Mouse (Mus musculus): ENCODE data around the gene 1700066M21Rik. TPM values are rescaled to one million over a fixed set of nuclear protein-coding genes. Genes with fewer than 3 reads are reported as not detected.

1700066M21Rik gene
- polyA plus RNA-seq, 1 experiment from 2014 or later: 7.9 TPM

GRCm38 (mm10) chr1:57347487-57347886 lies 29.9 kb upstream of the 1700066M21Rik start:
- no peak overlapping the region for H3K4me2 ChIP-seq (ENCODE audit: low read depth, low read length)
- H3K36me3 ChIP-seq (ENCODE audit: control insufficient read depth, insufficient read depth): no peaks in the 10 kb centered on the region
- ATAC-seq (replicated peaks; ENCODE audit: extremely low read depth, insufficient read depth, low FRiP score): no peak
- H3K27ac ChIP-seq (ENCODE audit: low read length): no peak overlapping the region
- H3K27me3 ChIP-seq (ENCODE audit: control insufficient read depth, insufficient read depth, low read length): no peaks in the 10 kb centered on the region
- H3K4me3 ChIP-seq (ENCODE audit: low read length): no peak overlapping the region
- H3K9me3 ChIP-seq (replicated peaks; ENCODE audit: control insufficient read depth, low read length): no peaks in the 10 kb centered on the region
- H3K9ac ChIP-seq (ENCODE audit: low read length): no peak overlapping the region
- H3K4me1 ChIP-seq (ENCODE audit: control insufficient read depth, insufficient read depth, low read length): no peaks in the 10 kb centered on the region

DNA sequence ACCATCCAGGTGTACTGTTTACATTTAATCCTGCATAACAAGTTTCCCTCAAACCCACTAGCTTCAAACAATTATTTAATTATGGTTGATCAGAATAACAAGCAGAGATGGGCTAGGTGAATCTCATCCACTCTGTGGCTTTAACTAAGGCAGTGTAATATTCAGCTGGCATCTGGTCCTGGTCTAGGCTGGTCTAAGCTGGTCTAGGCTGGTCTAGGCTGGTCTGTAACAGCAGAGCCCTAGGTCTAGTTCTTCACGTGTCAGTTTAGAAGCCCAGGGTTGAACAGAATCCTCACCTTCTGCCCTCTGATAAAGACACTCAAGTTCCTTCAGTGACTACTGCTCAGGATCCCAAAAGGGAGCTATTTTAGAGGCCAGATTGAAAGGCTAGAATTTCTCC lies 25.5 kb upstream of the 1700066M21Rik start:
- Histone ChIP-seq H3K36me3 (ENCODE audit: control insufficient read depth, insufficient read depth) (no peaks in the 10 kb centered on the region), H3K27ac (ENCODE audit: low read length) (no peak overlapping the region), H3K9me3 (replicated peaks; ENCODE audit: control insufficient read depth, low read length) (no peaks in the 10 kb centered on the region), H3K27me3 (ENCODE audit: control insufficient read depth, insufficient read depth, low read length) (no peaks in the 10 kb centered on the region), H3K4me2 (ENCODE audit: low read depth, low read length) (no peak overlapping the region), H3K4me3 (ENCODE audit: low read length) (no peak overlapping the region), H3K4me1 (ENCODE audit: control insufficient read depth, insufficient read depth, low read length) (no peaks in the 10 kb centered on the region), H3K9ac (ENCODE audit: low read length) (no peak overlapping the region)
- no peak for ATAC-seq (replicated peaks; ENCODE audit: extremely low read depth, insufficient read depth, low FRiP score)
- WGBS: 45% methylated on average over 1 of the region's 1 CpGs

- WGBS: 74% methylated on average over 5 of the region's 5 CpGs
- Histone ChIP-seq H3K4me1 (ENCODE audit: control insufficient read depth, insufficient read depth, low read length) (no peaks in the 10 kb centered on the region), H3K9me3 (replicated peaks; ENCODE audit: control insufficient read depth, low read length) (no peaks in the 10 kb centered on the region), H3K36me3 (ENCODE audit: control insufficient read depth, insufficient read depth) (no peaks in the 10 kb centered on the region), H3K4me3 (ENCODE audit: low read length) (no peak overlapping the region), H3K9ac (ENCODE audit: low read length) (no peak overlapping the region), H3K27me3 (ENCODE audit: control insufficient read depth, insufficient read depth, low read length) (no peaks in the 10 kb centered on the region), H3K27ac (ENCODE audit: low read length) (no peak overlapping the region), H3K4me2 (ENCODE audit: low read depth, low read length) (no peak overlapping the region)
- no peak for ATAC-seq (replicated peaks; ENCODE audit: extremely low read depth, insufficient read depth, low FRiP score)
These were observed 18.9 kb upstream of the 1700066M21Rik start for GRCm38 (mm10) chr1:57358546-57358945.

DNA sequence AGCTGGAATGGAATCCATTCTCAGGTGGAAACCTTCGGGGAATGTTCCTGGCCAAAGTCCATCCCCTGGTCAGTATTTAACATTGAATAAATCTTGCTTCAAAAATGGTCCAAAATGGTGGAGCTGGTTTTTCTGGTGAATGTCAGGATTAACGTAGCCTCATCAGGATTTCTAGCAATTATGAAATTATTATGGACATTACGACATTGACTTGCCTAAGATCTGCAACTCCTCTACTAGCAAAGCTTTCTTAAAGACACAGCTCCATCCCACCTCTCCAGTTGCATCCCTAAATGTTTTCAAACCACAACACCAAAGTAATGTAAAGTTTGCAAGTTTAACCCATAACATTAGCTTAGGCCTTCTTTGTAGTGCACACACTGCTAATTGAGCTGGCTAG lies 10.0 kb upstream of the 1700066M21Rik start:
- no peaks in the 10 kb centered on the region for H3K36me3 ChIP-seq (ENCODE audit: control insufficient read depth, insufficient read depth)
- H3K9ac ChIP-seq (ENCODE audit: low read length): no peak overlapping the region
- H3K4me2 ChIP-seq (ENCODE audit: low read depth, low read length): no peak overlapping the region
- no peak overlapping the region for H3K4me3 ChIP-seq (ENCODE audit: low read length)
- H3K4me1 ChIP-seq (ENCODE audit: control insufficient read depth, insufficient read depth, low read length): no peaks in the 10 kb centered on the region
- no peak for ATAC-seq (replicated peaks; ENCODE audit: extremely low read depth, insufficient read depth, low FRiP score)
- no peaks in the 10 kb centered on the region for H3K27me3 ChIP-seq (ENCODE audit: control insufficient read depth, insufficient read depth, low read length)
- no peak overlapping the region for H3K27ac ChIP-seq (ENCODE audit: low read length)
- no peaks in the 10 kb centered on the region for H3K9me3 ChIP-seq (replicated peaks; ENCODE audit: control insufficient read depth, low read length)
- 92% methylated on average over 3 of the region's 3 CpGs for WGBS

DNA sequence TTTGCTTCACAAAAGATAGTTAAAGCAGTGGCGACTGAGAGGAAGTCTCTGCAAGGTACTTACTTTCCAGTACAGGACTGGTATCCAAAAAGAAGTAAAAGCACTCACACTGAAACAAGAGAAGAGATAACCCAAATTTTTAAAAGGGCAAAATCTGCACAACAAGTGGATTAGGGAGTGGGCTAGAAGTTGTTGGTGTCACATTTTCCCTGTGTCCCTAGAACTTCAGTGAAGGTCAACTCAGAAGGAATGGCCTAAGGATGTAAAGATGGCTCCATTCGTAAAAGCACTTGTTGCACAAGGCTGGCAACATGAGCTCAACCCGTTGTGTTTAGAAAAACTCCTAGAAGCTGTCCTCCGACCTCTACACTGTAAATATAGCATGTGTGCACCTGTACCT lies 8.3 kb upstream of the 1700066M21Rik start:
- H3K4me1 ChIP-seq (ENCODE audit: control insufficient read depth, insufficient read depth, low read length): no peaks in the 10 kb centered on the region
- no peak overlapping the region for H3K27ac ChIP-seq (ENCODE audit: low read length)
- no peaks in the 10 kb centered on the region for H3K27me3 ChIP-seq (ENCODE audit: control insufficient read depth, insufficient read depth, low read length)
- ATAC-seq (replicated peaks; ENCODE audit: extremely low read depth, insufficient read depth, low FRiP score): no peak
- H3K9ac ChIP-seq (ENCODE audit: low read length): no peak overlapping the region
- H3K4me3 ChIP-seq (ENCODE audit: low read length): no peak overlapping the region
- 77% methylated on average over 4 of the region's 4 CpGs for whole genome bisulfite sequencing
- no peak overlapping the region for H3K4me2 ChIP-seq (ENCODE audit: low read depth, low read length)
- no peaks in the 10 kb centered on the region for H3K9me3 ChIP-seq (replicated peaks; ENCODE audit: control insufficient read depth, low read length)
- H3K36me3 ChIP-seq (ENCODE audit: control insufficient read depth, insufficient read depth): no peaks in the 10 kb centered on the region

DNA sequence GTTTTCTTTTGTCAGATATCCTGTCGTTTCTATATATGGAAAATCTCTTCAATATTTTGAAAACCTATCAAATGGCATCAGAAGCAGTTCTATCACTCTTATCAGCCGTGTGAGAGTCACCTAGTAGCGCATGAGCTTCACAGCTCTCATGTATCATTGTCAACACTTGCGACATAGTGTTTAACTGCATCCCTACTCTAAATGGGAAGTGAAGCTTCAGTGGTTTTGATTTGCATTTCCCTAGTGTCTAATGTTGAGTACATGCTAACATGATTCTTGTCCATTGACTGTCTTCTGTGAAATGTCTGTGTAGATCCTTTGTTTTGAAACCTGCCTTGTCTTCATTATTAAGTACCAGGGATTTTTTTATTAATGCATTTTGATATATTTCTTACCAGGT lies 7.0 kb upstream of the 1700066M21Rik start:
- no peak for ATAC-seq (replicated peaks; ENCODE audit: extremely low read depth, insufficient read depth, low FRiP score)
- Histone ChIP-seq H3K36me3 (ENCODE audit: control insufficient read depth, insufficient read depth) (no peaks in the 10 kb centered on the region), H3K4me3 (ENCODE audit: low read length) (no peak overlapping the region), H3K4me1 (ENCODE audit: control insufficient read depth, insufficient read depth, low read length) (no peaks in the 10 kb centered on the region), H3K9ac (ENCODE audit: low read length) (no peak overlapping the region), H3K27ac (ENCODE audit: low read length) (no peak overlapping the region), H3K9me3 (replicated peaks; ENCODE audit: control insufficient read depth, low read length) (no peaks in the 10 kb centered on the region), H3K4me2 (ENCODE audit: low read depth, low read length) (no peak overlapping the region), H3K27me3 (ENCODE audit: control insufficient read depth, insufficient read depth, low read length) (no peaks in the 10 kb centered on the region)
- WGBS: 62% methylated on average over 4 of the region's 4 CpGs

DNA sequence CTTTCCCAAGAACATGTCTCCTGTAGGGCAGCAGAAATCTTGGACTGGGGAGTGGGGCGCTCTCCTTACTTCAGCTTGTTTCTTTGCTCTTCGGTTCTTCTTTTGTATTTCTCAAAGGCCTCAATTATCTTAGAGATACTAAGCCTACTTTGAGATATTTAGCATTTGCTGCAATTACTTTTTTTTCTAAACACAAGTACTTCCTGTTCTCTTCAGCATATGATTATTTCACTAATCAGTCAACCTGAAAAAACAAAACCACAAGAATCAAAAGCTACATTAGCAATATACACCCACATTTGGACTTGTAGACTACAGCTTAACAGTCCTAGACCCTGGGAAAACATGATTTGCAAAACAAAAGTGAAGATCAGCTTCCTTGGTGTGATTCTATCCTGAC lies 2.1 kb upstream of the 1700066M21Rik start:
- H3K9me3 ChIP-seq (replicated peaks; ENCODE audit: control insufficient read depth, low read length): no peaks in the 10 kb centered on the region
- no peak overlapping the region for H3K27ac ChIP-seq (ENCODE audit: low read length)
- H3K4me3 ChIP-seq (ENCODE audit: low read length): no peak overlapping the region
- H3K27me3 ChIP-seq (ENCODE audit: control insufficient read depth, insufficient read depth, low read length): no peaks in the 10 kb centered on the region
- peaks cover 11% of the 10 kb centered on the region for H3K4me1 ChIP-seq (ENCODE audit: control insufficient read depth, insufficient read depth, low read length)
- no peaks in the 10 kb centered on the region for H3K36me3 ChIP-seq (ENCODE audit: control insufficient read depth, insufficient read depth)
- H3K9ac ChIP-seq (ENCODE audit: low read length): no peak overlapping the region
- ATAC-seq (replicated peaks; ENCODE audit: extremely low read depth, insufficient read depth, low FRiP score): no peak
- no peak overlapping the region for H3K4me2 ChIP-seq (ENCODE audit: low read depth, low read length)
- WGBS: 92% methylated on average over 2 of the region's 2 CpGs

GRCm38 (mm10) chr1:57376806-57377205 lies 614 bp upstream of the 1700066M21Rik start:
- Histone ChIP-seq H3K36me3 (ENCODE audit: control insufficient read depth, insufficient read depth) (no peaks in the 10 kb centered on the region), H3K9me3 (replicated peaks; ENCODE audit: control insufficient read depth, low read length) (no peaks in the 10 kb centered on the region), H3K27me3 (ENCODE audit: control insufficient read depth, insufficient read depth, low read length) (no peaks in the 10 kb centered on the region), H3K4me2 (ENCODE audit: low read depth, low read length) (peak overlapping the region; percentile 73), H3K9ac (ENCODE audit: low read length) (peak overlapping the region; percentile 52; the same call in 1 of the 2 replicates), H3K27ac (ENCODE audit: low read length) (no peak overlapping the region), H3K4me3 (ENCODE audit: low read length) (peak overlapping the region; percentile 93), H3K4me1 (ENCODE audit: control insufficient read depth, insufficient read depth, low read length) (peaks cover 11% of the 10 kb centered on the region)
- 52% methylated on average over 6 of the region's 6 CpGs for WGBS
- ATAC-seq (replicated peaks; ENCODE audit: extremely low read depth, insufficient read depth, low FRiP score): no peak

- Histone ChIP-seq H3K4me3 (ENCODE audit: low read length) (no peak overlapping the region), H3K4me1 (ENCODE audit: control insufficient read depth, insufficient read depth, low read length) (no peaks in the 10 kb centered on the region)
These were observed 9.1 kb downstream of the 1700066M21Rik start for GRCm38 (mm10) chr1:57386519-57386918.

DNA sequence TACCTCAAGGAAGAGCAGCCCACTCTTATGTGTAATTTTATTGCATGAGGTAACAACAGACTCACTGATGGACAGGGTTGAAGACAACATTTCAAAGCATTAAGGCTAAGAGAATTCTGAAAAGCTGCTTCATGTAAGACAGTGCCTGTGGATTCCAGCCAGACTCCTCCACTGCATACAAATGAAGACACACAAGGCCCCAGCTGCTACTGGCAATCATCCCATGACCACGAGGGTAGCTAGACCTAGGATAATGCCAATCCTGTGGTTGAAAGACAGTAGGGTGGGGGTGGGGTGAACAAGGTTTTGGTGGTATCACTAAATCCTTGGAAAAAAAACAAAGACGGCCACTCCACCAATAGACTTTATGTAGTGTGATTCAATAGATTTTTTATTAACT lies 10.5 kb downstream of the 1700066M21Rik start:
- Histone ChIP-seq H3K36me3 (ENCODE audit: control insufficient read depth, insufficient read depth) (peaks cover 10% of the 10 kb centered on the region; the same call in 1 of the 2 replicates), H3K27me3 (ENCODE audit: control insufficient read depth, insufficient read depth, low read length) (no peaks in the 10 kb centered on the region), H3K27ac (ENCODE audit: low read length) (no peak overlapping the region), H3K9me3 (replicated peaks; ENCODE audit: control insufficient read depth, low read length) (no peaks in the 10 kb centered on the region), H3K4me1 (ENCODE audit: control insufficient read depth, insufficient read depth, low read length) (no peaks in the 10 kb centered on the region), H3K9ac (ENCODE audit: low read length) (no peak overlapping the region), H3K4me2 (ENCODE audit: low read depth, low read length) (no peak overlapping the region), H3K4me3 (ENCODE audit: low read length) (no peak overlapping the region)
- ATAC-seq (replicated peaks; ENCODE audit: extremely low read depth, insufficient read depth, low FRiP score): no peak
- WGBS: 71% methylated on average over 2 of the region's 2 CpGs

More at GRCm38 (mm10) chr1:57386519-57386918, 9.1 kb downstream of the 1700066M21Rik start:
- no peak overlapping the region for H3K4me2 ChIP-seq (ENCODE audit: low read depth, low read length)
- peaks cover 5% of the 10 kb centered on the region; the same call in 1 of the 2 replicates for H3K36me3 ChIP-seq (ENCODE audit: control insufficient read depth, insufficient read depth)
- no peak for ATAC-seq (replicated peaks; ENCODE audit: extremely low read depth, insufficient read depth, low FRiP score)
- H3K27ac ChIP-seq (ENCODE audit: low read length): no peak overlapping the region
- H3K9ac ChIP-seq (ENCODE audit: low read length): no peak overlapping the region
- no peaks in the 10 kb centered on the region for H3K27me3 ChIP-seq (ENCODE audit: control insufficient read depth, insufficient read depth, low read length)
- H3K9me3 ChIP-seq (replicated peaks; ENCODE audit: control insufficient read depth, low read length): no peaks in the 10 kb centered on the region

Measured in heart, embryonic 16.5 days (tissue).